Mouse (Mus musculus) T-cell, adult 2 months (primary cell): ENCODE results near the gene Wdr54.

Experiments
- DNase-seq: peaks from one replicate; pipeline ENCODE4 v3.0.0; 2022; ENCODE audit warnings: low spot score

Gene Wdr54

GRCm38 (mm10) chr6:83159456-83159855, 3.3 kb upstream of the Wdr54 start:
- DNase-seq = peak; percentile 61

GRCm38 (mm10) chr6:83155552-83156238, 502 bp downstream of the Wdr54 start:
- DNase-seq = no peak

GRCm38 (mm10) chr6:83153485-83153884, 2.7 kb downstream of the Wdr54 start:
- no peak for DNase-seq

GRCm38 (mm10) chr6:83153038-83153437, 3.2 kb downstream of the Wdr54 start:
- no peak for DNase-seq

GRCm38 (mm10) chr6:83151721-83152120, 4.5 kb downstream of the Wdr54 start:
- DNase-seq = no peak

GRCm38 (mm10) chr6:83147280-83147679, 8.9 kb downstream of the Wdr54 start:
- no peak for DNase-seq

GRCm38 (mm10) chr6:83145805-83146204, 10.4 kb downstream of the Wdr54 start:
- no peak for DNase-seq

GRCm38 (mm10) chr6:83145209-83145608, 11.0 kb downstream of the Wdr54 start:
- no peak for DNase-seq

GRCm38 (mm10) chr6:83142886-83143285, 13.3 kb downstream of the Wdr54 start:
- no peak for DNase-seq

GRCm38 (mm10) chr6:83142211-83142731, 13.9 kb downstream of the Wdr54 start:
- DNase-seq = no peak

- no peak for DNase-seq
Observed at GRCm38 (mm10) chr6:83141636-83142035, 14.6 kb downstream of the Wdr54 start.

GRCm38 (mm10) chr6:83140044-83140443, 16.2 kb downstream of the Wdr54 start:
- no peak for DNase-seq

GRCm38 (mm10) chr6:83138056-83138455, 18.1 kb downstream of the Wdr54 start:
- DNase-seq = no peak

- no peak for DNase-seq
Observed at GRCm38 (mm10) chr6:83137576-83137950, 18.6 kb downstream of the Wdr54 start.

- DNase-seq = no peak
Observed at GRCm38 (mm10) chr6:83136881-83137575, 19.2 kb downstream of the Wdr54 start.

- DNase-seq = no peak
Observed at GRCm38 (mm10) chr6:83136291-83136880, 19.8 kb downstream of the Wdr54 start.

GRCm38 (mm10) chr6:83135571-83136161, 20.5 kb downstream of the Wdr54 start:
- DNase-seq = no peak

GRCm38 (mm10) chr6:83134951-83135513, 21.2 kb downstream of the Wdr54 start, which contains the start of gene Rtkn:
TSS of gene Rtkn (plus strand) at chr6:83135463.
- no peak for DNase-seq

GRCm38 (mm10) chr6:83134226-83134625, 22.0 kb downstream of the Wdr54 start:
- no peak for DNase-seq

GRCm38 (mm10) chr6:83132176-83132919, 23.8 kb downstream of the Wdr54 start:
- DNase-seq = no peak

- DNase-seq = no peak
Observed at GRCm38 (mm10) chr6:83131469-83132034, 24.6 kb downstream of the Wdr54 start.
